Mouse (Mus musculus) cerebellum, adult (tissue): ENCODE measurements around the gene Gng7.

ENCODE experiments used
- ATAC-seq: cut with Nextera tagmentation; 2 replicates; pipeline ENCODE4 v1.9.2; 2017; ENCODE audit warnings: mild to moderate bottlenecking, moderate library complexity, mixed read lengths; ENCODE audit not compliant: insufficient number of reproducible peaks, low FRiP score, low TSS enrichment

Gene Gng7

GRCm38 (mm10) chr10:80972071-80972987 is 42.4 kb downstream of the Gng7 start:
- no peak; the same call in 1 of the 2 replicates for ATAC-seq

- no peak for ATAC-seq
These were observed 43.2 kb downstream of the Gng7 start for GRCm38 (mm10) chr10:80971533-80971932.

GRCm38 (mm10) chr10:80970159-80970558 is 44.6 kb downstream of the Gng7 start:
- ATAC-seq = no peak

- no peak for ATAC-seq
These were observed 45.4 kb downstream of the Gng7 start for GRCm38 (mm10) chr10:80969298-80969697.

- ATAC-seq = no peak
These were observed 46.6 kb downstream of the Gng7 start for GRCm38 (mm10) chr10:80968106-80968505.

GRCm38 (mm10) chr10:80967101-80967656 is 47.6 kb downstream of the Gng7 start:
- no peak for ATAC-seq

- ATAC-seq = no peak
These were observed 48.4 kb downstream of the Gng7 start for GRCm38 (mm10) chr10:80966296-80966695.

- ATAC-seq = no peak
These were observed 51.4 kb downstream of the Gng7 start for GRCm38 (mm10) chr10:80963031-80963975.

GRCm38 (mm10) chr10:80962585-80962984 is 52.2 kb downstream of the Gng7 start:
- ATAC-seq = no peak

- ATAC-seq = no peak
These were observed 52.7 kb downstream of the Gng7 start for GRCm38 (mm10) chr10:80962051-80962472.

- no peak for ATAC-seq
These were observed 53.9 kb downstream of the Gng7 start for GRCm38 (mm10) chr10:80960551-80961508.

- no peak for ATAC-seq
These were observed 55.6 kb downstream of the Gng7 start for GRCm38 (mm10) chr10:80958979-80959637.

- no peak for ATAC-seq
These were observed 57.0 kb downstream of the Gng7 start for GRCm38 (mm10) chr10:80957791-80958190.

GRCm38 (mm10) chr10:80956901-80957300 is 57.8 kb downstream of the Gng7 start:
- no peak for ATAC-seq

- no peak for ATAC-seq
These were observed 58.4 kb downstream of the Gng7 start for GRCm38 (mm10) chr10:80956385-80956784.

GRCm38 (mm10) chr10:80955536-80955935 is 59.2 kb downstream of the Gng7 start:
- ATAC-seq = peak; percentile 83

- no peak for ATAC-seq
These were observed 59.9 kb downstream of the Gng7 start for GRCm38 (mm10) chr10:80954843-80955242.

GRCm38 (mm10) chr10:80954415-80954814 is 60.3 kb downstream of the Gng7 start:
- ATAC-seq = no peak

GRCm38 (mm10) chr10:80952449-80952848 is 62.3 kb downstream of the Gng7 start:
- ATAC-seq = no peak
